Mouse (Mus musculus): Measurements from ENCODE around the gene Coq6. TPM values are rescaled to one million over a fixed set of nuclear protein-coding genes. Genes with fewer than 3 reads are reported as not detected.
A peak's percentile ranks its signal among the peaks of the same experiment; 100 is the strongest.
"Not testable (repeated sequence)": the region's sequence is repeated elsewhere in the genome, so short reads cannot be mapped to it uniquely, and the experiment has no call there.

The Coq6 gene
- polyA plus RNA-seq (2014; fragmentation: Nextera tagmentation; extraction: Ambion mirVana): 47.2 and 54.3 TPM in 2 replicates

GRCm38 (mm10) chr12:84361555-84362489 is at the start of gene Coq6, which contains the start of gene Fam161b:
Gene Coq6 (plus strand): TSS chr12:84361657.
Gene Fam161b (minus strand): TSS chr12:84361833.
- Histone ChIP-seq H3K4me1 (ENCODE audit: control insufficient read depth, insufficient read depth, low read length) (peaks cover 3% of the 10 kb centered on the region; the same call in 1 of the 2 replicates), H3K4me3 (ENCODE audit: low read depth, low read length) (peak within 1 kb of the TSS; percentile 100), H3K27me3 (ENCODE audit: control insufficient read depth, insufficient read depth, low read length) (no peaks in the 10 kb centered on the region), H3K9ac (replicated peaks; ENCODE audit: low read length) (peak within 1 kb of the TSS; percentile 85), H3K9me3 (replicated peaks; ENCODE audit: control insufficient read depth, low read length) (no peaks in the 10 kb centered on the region), H3K36me3 (replicated peaks; ENCODE audit: control insufficient read depth, insufficient read depth, low read depth, low read length) (peaks cover under 1% of the 10 kb centered on the region; the same call in 1 of the 2 replicates), H3K27ac (replicated peaks; ENCODE audit: low read depth, low read length) (no peak within 1 kb of the TSS), H3K4me2 (ENCODE audit: low read depth, low read length) (peak within 1 kb of the TSS; percentile 53)
- WGBS: under 1% methylated on average over 51 of the region's 51 CpGs
- peak; percentile 97 for ATAC-seq (replicated peaks; ENCODE audit: insufficient number of reproducible peaks, low FRiP score, low TSS enrichment, low read depth)
- DNase-seq (ENCODE audit: low spot score): peak; percentile 99

- H3K27ac ChIP-seq (replicated peaks; ENCODE audit: low read depth, low read length): no peak overlapping the region; the same call in 1 of the 2 replicates
- 47% methylated on average over 7 of the region's 7 CpGs for WGBS
- H3K9ac ChIP-seq (replicated peaks; ENCODE audit: low read length): peak overlapping the region; percentile 93
- peak overlapping the region; percentile 65 for H3K4me2 ChIP-seq (ENCODE audit: low read depth, low read length)
- no peaks in the 10 kb centered on the region for H3K27me3 ChIP-seq (ENCODE audit: control insufficient read depth, insufficient read depth, low read length)
- ATAC-seq (replicated peaks; ENCODE audit: insufficient number of reproducible peaks, low FRiP score, low TSS enrichment, low read depth) (no peak), DNase-seq (ENCODE audit: low spot score) (no peak)
- no peaks in the 10 kb centered on the region for H3K36me3 ChIP-seq (replicated peaks; ENCODE audit: control insufficient read depth, insufficient read depth, low read depth, low read length)
- H3K9me3 ChIP-seq (replicated peaks; ENCODE audit: control insufficient read depth, low read length): no peaks in the 10 kb centered on the region
- peak overlapping the region; percentile 91 for H3K4me3 ChIP-seq (ENCODE audit: low read depth, low read length)
- peaks cover 4% of the 10 kb centered on the region; the same call in 1 of the 2 replicates for H3K4me1 ChIP-seq (ENCODE audit: control insufficient read depth, insufficient read depth, low read length)
Observed at GRCm38 (mm10) chr12:84316006-84316405, 45.5 kb upstream of the Coq6 start.

DNA sequence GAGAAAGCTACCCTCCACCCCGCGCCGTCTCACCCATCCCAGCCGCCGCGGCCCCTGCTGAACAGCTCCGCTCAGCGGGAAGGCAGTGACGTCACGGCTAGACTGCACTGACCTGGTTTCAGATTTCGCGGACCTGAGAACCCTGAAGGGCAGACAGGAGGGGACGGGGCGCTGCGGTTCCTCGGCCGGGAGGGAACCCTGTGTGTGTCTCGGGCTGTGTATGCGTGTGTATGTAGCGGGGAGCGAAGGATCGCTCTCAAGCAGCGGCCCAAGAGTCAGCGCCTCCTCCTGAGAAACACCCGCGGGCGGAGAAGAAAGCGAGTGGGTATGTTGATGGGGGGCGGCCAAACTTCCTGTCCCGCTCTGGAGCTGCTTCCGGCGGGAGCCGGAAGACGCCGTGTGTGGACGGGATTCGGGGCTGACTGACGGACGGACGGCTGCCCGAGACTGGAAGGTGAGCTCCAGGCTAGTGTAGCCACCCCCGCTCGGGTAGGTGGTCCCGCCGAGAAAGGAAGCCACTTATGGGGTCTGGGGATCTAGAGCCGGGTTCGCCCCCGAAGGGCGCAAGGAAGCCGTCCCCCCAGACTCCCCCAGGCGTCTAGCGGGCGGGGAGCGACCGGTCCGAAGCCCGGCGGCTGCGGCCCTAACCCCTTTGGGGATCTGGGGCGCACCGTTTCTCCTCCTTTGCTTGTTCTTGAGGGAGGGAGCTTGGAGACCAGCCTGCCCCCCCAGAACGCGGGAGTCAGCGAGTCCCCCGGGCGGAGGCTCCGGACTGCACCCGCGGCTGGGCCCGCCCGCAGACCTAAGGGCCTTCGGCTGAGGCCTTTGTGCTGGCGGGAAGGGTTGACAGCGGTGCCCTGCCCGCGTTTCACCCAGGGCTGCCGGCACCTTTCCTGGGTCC is 44.5 kb upstream of the Coq6 start, which contains the start of gene Zfp410:
Gene Zfp410, plus strand, starts transcription at position 132 of the 901 bp plus-strand sequence.
- peak within 1 kb of the TSS; percentile 87 for H3K27ac ChIP-seq (replicated peaks; ENCODE audit: low read depth, low read length)
- under 1% methylated on average over 75 of the region's 77 CpGs for WGBS

DNA sequence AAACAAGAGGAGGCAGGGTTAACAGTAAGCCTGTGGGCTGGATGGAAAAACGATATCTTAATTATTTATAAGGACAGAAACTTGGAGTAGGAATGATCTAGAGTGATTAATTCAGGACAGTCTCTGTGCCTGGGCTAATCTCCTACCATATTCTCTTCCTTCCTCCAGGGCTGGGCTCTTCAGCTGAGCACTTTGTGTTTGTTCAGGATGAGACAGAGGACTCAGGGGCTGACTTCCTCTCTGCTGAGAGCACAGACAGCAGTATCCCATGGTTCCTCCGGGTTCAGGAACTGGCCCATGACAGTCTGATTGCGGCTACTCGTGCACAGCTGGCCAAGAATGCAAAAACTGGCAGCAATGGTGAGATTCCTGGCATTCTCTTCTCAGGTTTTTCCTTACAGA is 34.3 kb upstream of the Coq6 start:
- H3K9ac ChIP-seq (replicated peaks; ENCODE audit: low read length): no peak overlapping the region
- H3K9me3 ChIP-seq (replicated peaks; ENCODE audit: control insufficient read depth, low read length): no peaks in the 10 kb centered on the region
- no peak for DNase-seq (ENCODE audit: low spot score)
- H3K36me3 ChIP-seq (replicated peaks; ENCODE audit: control insufficient read depth, insufficient read depth, low read depth, low read length): peaks cover 6% of the 10 kb centered on the region
- H3K27me3 ChIP-seq (ENCODE audit: control insufficient read depth, insufficient read depth, low read length): no peaks in the 10 kb centered on the region
- H3K4me3 ChIP-seq (ENCODE audit: low read depth, low read length): no peak overlapping the region
- H3K4me2 ChIP-seq (ENCODE audit: low read depth, low read length): no peak overlapping the region
- no peak overlapping the region for H3K27ac ChIP-seq (replicated peaks; ENCODE audit: low read depth, low read length)
- H3K4me1 ChIP-seq (ENCODE audit: control insufficient read depth, insufficient read depth, low read length): no peaks in the 10 kb centered on the region
- ATAC-seq (replicated peaks; ENCODE audit: insufficient number of reproducible peaks, low FRiP score, low TSS enrichment, low read depth): no peak
- 86% methylated on average over 4 of the region's 4 CpGs for WGBS

More for the DNA sequence above, 44.5 kb upstream of the Coq6 start, which contains the start of gene Zfp410:
- ATAC-seq (replicated peaks; ENCODE audit: insufficient number of reproducible peaks, low FRiP score, low TSS enrichment, low read depth) (peak; percentile 95), DNase-seq (ENCODE audit: low spot score) (peak; percentile 94)
- Histone ChIP-seq H3K9me3 (replicated peaks; ENCODE audit: control insufficient read depth, low read length) (no peaks in the 10 kb centered on the region), H3K9ac (replicated peaks; ENCODE audit: low read length) (peak within 1 kb of the TSS; percentile 93), H3K4me2 (ENCODE audit: low read depth, low read length) (peak within 1 kb of the TSS; percentile 74), H3K4me1 (ENCODE audit: control insufficient read depth, insufficient read depth, low read length) (peaks cover 4% of the 10 kb centered on the region; the same call in 1 of the 2 replicates), H3K27me3 (ENCODE audit: control insufficient read depth, insufficient read depth, low read length) (no peaks in the 10 kb centered on the region), H3K4me3 (ENCODE audit: low read depth, low read length) (peak within 1 kb of the TSS; percentile 91), H3K36me3 (replicated peaks; ENCODE audit: control insufficient read depth, insufficient read depth, low read depth, low read length) (no peaks in the 10 kb centered on the region)

GRCm38 (mm10) chr12:84336963-84337625 is 24.4 kb upstream of the Coq6 start:
- no peak for ATAC-seq (replicated peaks; ENCODE audit: insufficient number of reproducible peaks, low FRiP score, low TSS enrichment, low read depth)
- peaks cover 5% of the 10 kb centered on the region; the same call in 1 of the 2 replicates for H3K36me3 ChIP-seq (replicated peaks; ENCODE audit: control insufficient read depth, insufficient read depth, low read depth, low read length)
- H3K4me2 ChIP-seq (ENCODE audit: low read depth, low read length): no peak overlapping the region
- H3K9me3 ChIP-seq (replicated peaks; ENCODE audit: control insufficient read depth, low read length): no peaks in the 10 kb centered on the region
- no peak overlapping the region for H3K9ac ChIP-seq (replicated peaks; ENCODE audit: low read length)
- no peaks in the 10 kb centered on the region for H3K4me1 ChIP-seq (ENCODE audit: control insufficient read depth, insufficient read depth, low read length)
- no peaks in the 10 kb centered on the region for H3K27me3 ChIP-seq (ENCODE audit: control insufficient read depth, insufficient read depth, low read length)
- no peak overlapping the region for H3K4me3 ChIP-seq (ENCODE audit: low read depth, low read length)
- H3K27ac ChIP-seq (replicated peaks; ENCODE audit: low read depth, low read length): no peak overlapping the region
- no peak for DNase-seq (ENCODE audit: low spot score)
- WGBS: 92% methylated on average over 11 of the region's 11 CpGs

DNA sequence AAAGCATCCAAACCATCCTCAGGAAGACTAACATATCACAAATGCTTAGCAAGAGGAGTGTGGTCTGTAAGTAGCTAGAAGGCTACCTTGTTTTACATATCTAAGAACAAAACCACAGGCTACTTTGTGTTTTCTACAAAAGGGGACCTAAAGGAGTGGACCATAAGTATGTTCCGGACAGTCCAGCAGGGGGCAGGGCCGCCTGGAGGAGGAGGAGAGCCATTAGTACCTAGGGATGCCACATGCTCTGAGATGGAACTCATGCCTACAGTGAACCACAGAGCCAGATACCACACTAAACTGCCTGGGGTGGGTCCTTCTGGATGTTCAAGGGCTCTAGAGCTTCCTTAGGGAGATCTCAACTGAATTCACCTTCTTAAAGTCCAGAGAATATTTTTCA is 14.3 kb upstream of the Coq6 start:
- no peak overlapping the region for H3K4me3 ChIP-seq (ENCODE audit: low read depth, low read length)
- H3K4me2 ChIP-seq (ENCODE audit: low read depth, low read length): no peak overlapping the region
- no peak overlapping the region for H3K9ac ChIP-seq (replicated peaks; ENCODE audit: low read length)
- no peaks in the 10 kb centered on the region for H3K4me1 ChIP-seq (ENCODE audit: control insufficient read depth, insufficient read depth, low read length)
- ATAC-seq (replicated peaks; ENCODE audit: insufficient number of reproducible peaks, low FRiP score, low TSS enrichment, low read depth) (no peak), DNase-seq (ENCODE audit: low spot score) (peak; percentile 49)
- WGBS: 40% methylated on average over 2 of the region's 2 CpGs
- H3K27ac ChIP-seq (replicated peaks; ENCODE audit: low read depth, low read length): no peak overlapping the region
- H3K9me3 ChIP-seq (replicated peaks; ENCODE audit: control insufficient read depth, low read length): no peaks in the 10 kb centered on the region
- H3K27me3 ChIP-seq (ENCODE audit: control insufficient read depth, insufficient read depth, low read length): no peaks in the 10 kb centered on the region
- H3K36me3 ChIP-seq (replicated peaks; ENCODE audit: control insufficient read depth, insufficient read depth, low read depth, low read length): no peaks in the 10 kb centered on the region; the same call in 1 of the 2 replicates

GRCm38 (mm10) chr12:84358699-84359098 is 2.8 kb upstream of the Coq6 start:
- not testable (repeated sequence) for H3K9me3 ChIP-seq (replicated peaks; ENCODE audit: control insufficient read depth, low read length); H3K27ac ChIP-seq (replicated peaks; ENCODE audit: low read depth, low read length); H3K4me2 ChIP-seq (ENCODE audit: low read depth, low read length); H3K36me3 ChIP-seq (replicated peaks; ENCODE audit: control insufficient read depth, insufficient read depth, low read depth, low read length); DNase-seq (ENCODE audit: low spot score); H3K27me3 ChIP-seq (ENCODE audit: control insufficient read depth, insufficient read depth, low read length); ATAC-seq (replicated peaks; ENCODE audit: insufficient number of reproducible peaks, low FRiP score, low TSS enrichment, low read depth); H3K9ac ChIP-seq (replicated peaks; ENCODE audit: low read length); H3K4me3 ChIP-seq (ENCODE audit: low read depth, low read length); H3K4me1 ChIP-seq (ENCODE audit: control insufficient read depth, insufficient read depth, low read length)
- 86% methylated on average over 2 of the region's 2 CpGs for WGBS

Data from embryonic facial prominence, embryonic 11.5 days (tissue).